Mouse (Mus musculus): ENCODE data around the gene Hacd4. TPM values are rescaled to one million over a fixed set of nuclear protein-coding genes. Genes with fewer than 3 reads are reported as not detected.

The Hacd4 gene
- polyA plus RNA-seq, 1 experiment = 0.54 TPM

DNA sequence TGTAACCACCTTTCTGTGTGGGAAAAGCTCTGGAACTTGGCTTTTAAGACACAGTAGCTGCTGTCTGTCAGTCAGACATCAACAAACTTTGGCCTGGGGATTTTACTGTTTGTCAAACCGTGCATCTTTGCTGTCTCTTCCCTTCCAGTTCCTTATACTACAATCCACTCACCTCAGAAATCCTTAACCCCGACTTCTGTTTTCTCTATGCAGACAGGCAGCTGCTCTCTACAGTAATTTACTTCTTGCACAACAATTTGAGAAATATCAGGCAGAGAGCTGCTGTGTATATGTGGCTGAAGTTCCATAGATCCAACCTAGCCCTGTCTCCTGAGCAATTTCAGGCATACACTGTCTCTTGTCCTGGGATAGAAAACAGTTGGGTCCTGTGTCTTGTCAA is 32.8 kb upstream of the Hacd4 start:
- Histone ChIP-seq H3K27me3 (ENCODE audit: control insufficient read depth, insufficient read depth, low read length) (no peaks in the 10 kb centered on the region), H3K4me3 (replicated peaks; ENCODE audit: insufficient read depth, low read depth, low read length) (no peak overlapping the region), H3K4me1 (ENCODE audit: control insufficient read depth, insufficient read depth, low read length) (no peaks in the 10 kb centered on the region), H3K27ac (ENCODE audit: insufficient read depth, low read length) (no peak overlapping the region)
- no peak for TF ChIP-seq CTCF (IDR thresholded peaks at IDR 0.05; ENCODE audit: borderline replicate concordance, insufficient read depth, low read depth, low read length)
- no peak for TF ChIP-seq POLR2A (IDR thresholded peaks at IDR 0.05; ENCODE audit: borderline replicate concordance, insufficient read depth, low read length)
- WGBS = 80% methylated on average over 2 of the region's 2 CpGs
- DNase-seq = no peak

DNA sequence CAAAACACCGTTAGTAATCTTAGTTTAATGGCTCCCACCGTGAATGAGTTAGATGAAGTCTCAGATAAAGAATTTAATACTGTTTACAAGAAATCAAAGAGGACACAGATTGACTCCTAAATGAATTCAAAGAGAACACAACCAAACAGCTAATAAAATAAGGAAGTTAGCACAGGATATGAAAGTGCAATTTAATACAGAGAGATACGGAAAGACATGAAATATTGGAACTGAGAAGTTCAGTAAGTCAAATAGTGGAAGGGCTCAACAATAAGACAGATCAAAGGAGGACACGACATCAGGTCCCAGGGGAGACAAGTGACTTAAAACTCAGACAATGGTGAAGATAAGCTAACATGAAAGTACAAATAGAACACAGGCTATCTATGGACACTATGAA is 25.8 kb upstream of the Hacd4 start:
- no peaks in the 10 kb centered on the region for H3K27me3 ChIP-seq (ENCODE audit: control insufficient read depth, insufficient read depth, low read length)
- H3K27ac ChIP-seq (ENCODE audit: insufficient read depth, low read length) = no peak overlapping the region
- no peaks in the 10 kb centered on the region for H3K4me1 ChIP-seq (ENCODE audit: control insufficient read depth, insufficient read depth, low read length)
- 86% methylated on average over 4 of the region's 4 CpGs for WGBS
- no peak overlapping the region for H3K4me3 ChIP-seq (replicated peaks; ENCODE audit: insufficient read depth, low read depth, low read length)
- no peak for DNase-seq
- TF ChIP-seq CTCF (IDR thresholded peaks at IDR 0.05; ENCODE audit: borderline replicate concordance, insufficient read depth, low read depth, low read length) (no peak), POLR2A (IDR thresholded peaks at IDR 0.05; ENCODE audit: borderline replicate concordance, insufficient read depth, low read length) (no peak)

DNA sequence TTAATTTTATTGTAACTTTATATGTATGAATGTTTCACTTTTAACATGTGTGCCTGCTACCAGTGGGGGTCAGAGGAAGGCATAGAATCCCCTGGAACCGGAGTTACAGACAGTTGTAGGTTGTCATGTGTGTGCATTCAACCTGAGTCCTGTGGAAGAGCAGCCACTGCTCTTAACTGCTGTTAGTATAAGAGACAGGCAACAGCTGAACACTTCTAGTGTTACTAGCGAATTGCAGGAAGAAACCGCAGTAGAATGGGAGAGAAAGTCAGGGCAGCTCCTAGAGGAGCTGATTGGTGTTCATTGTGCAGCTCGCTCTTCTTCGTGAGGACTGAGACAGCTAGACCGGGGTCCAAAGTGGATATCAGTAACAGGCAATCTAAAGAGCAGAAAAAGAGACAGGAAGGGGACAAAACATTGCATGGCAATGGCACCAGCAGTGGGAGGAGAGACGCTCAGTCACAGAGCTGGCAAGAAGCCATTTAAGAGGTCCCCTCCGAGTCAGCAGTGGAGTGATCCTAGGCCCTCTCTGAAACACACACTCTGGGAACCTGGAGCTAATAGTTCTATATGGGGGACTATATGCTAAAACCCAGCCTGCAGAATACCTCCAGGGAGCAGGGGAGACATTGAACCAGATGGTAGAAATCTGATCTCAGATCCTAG is 24.4 kb upstream of the Hacd4 start:
- no peaks in the 10 kb centered on the region for H3K27me3 ChIP-seq (ENCODE audit: control insufficient read depth, insufficient read depth, low read length)
- no peak overlapping the region for H3K27ac ChIP-seq (ENCODE audit: insufficient read depth, low read length)
- H3K4me1 ChIP-seq (ENCODE audit: control insufficient read depth, insufficient read depth, low read length) = no peaks in the 10 kb centered on the region
- DNase-seq = no peak
- TF ChIP-seq CTCF (IDR thresholded peaks at IDR 0.05; ENCODE audit: borderline replicate concordance, insufficient read depth, low read depth, low read length) (no peak), POLR2A (IDR thresholded peaks at IDR 0.05; ENCODE audit: borderline replicate concordance, insufficient read depth, low read length) (no peak)
- H3K4me3 ChIP-seq (replicated peaks; ENCODE audit: insufficient read depth, low read depth, low read length) = no peak overlapping the region
- WGBS = 58% methylated on average over 8 of the region's 8 CpGs

DNA sequence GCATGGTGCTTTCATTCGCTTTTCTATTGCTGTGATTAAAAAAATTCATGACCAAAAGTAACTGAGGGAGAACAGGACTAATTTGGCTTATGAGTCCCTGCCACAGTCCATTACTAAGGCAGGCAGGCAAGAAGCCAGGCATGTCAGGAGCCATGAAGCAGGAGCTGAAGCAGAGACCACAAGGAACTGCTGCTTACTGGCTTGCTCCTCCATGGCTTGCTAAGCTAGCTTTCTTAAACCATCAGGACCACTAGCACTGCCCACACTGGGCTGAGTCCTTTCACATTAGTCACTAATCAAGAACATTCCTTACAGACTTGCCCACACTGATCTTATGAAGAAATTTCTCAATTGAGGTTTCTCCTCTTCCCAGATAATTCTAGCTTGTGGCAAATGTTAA is 23.8 kb upstream of the Hacd4 start:
- H3K27ac ChIP-seq (ENCODE audit: insufficient read depth, low read length) = no peak overlapping the region
- H3K4me3 ChIP-seq (replicated peaks; ENCODE audit: insufficient read depth, low read depth, low read length) = no peak overlapping the region
- WGBS = 72% methylated on average over 1 of the region's 1 CpGs
- H3K4me1 ChIP-seq (ENCODE audit: control insufficient read depth, insufficient read depth, low read length) = no peaks in the 10 kb centered on the region
- H3K27me3 ChIP-seq (ENCODE audit: control insufficient read depth, insufficient read depth, low read length) = no peaks in the 10 kb centered on the region
- TF ChIP-seq POLR2A (IDR thresholded peaks at IDR 0.05; ENCODE audit: borderline replicate concordance, insufficient read depth, low read length) (no peak), CTCF (IDR thresholded peaks at IDR 0.05; ENCODE audit: borderline replicate concordance, insufficient read depth, low read depth, low read length) (no peak)
- no peak for DNase-seq

DNA sequence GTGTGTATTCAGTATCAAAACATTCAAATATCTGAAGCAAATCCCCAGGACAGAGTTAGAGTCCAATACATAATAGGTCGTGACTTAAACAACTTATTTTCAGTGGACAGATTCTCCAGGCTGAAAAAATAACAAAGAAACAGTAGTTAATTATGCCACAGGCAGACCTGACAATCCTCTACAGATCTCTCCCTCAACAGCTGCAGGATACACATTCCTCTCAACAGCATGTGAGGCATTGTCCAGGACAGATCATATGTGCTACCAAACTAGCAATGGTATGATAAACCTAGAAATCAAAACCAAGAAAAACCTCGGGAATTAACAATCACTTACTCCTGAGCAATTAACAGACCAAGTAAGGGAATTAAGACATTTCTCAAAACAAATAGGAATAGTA is 22.6 kb upstream of the Hacd4 start:
- Histone ChIP-seq H3K27ac (ENCODE audit: insufficient read depth, low read length) (no peak overlapping the region), H3K4me1 (ENCODE audit: control insufficient read depth, insufficient read depth, low read length) (no peaks in the 10 kb centered on the region), H3K27me3 (ENCODE audit: control insufficient read depth, insufficient read depth, low read length) (no peaks in the 10 kb centered on the region), H3K4me3 (replicated peaks; ENCODE audit: insufficient read depth, low read depth, low read length) (no peak overlapping the region)
- WGBS = 80% methylated on average over 2 of the region's 2 CpGs
- no peak for TF ChIP-seq POLR2A (IDR thresholded peaks at IDR 0.05; ENCODE audit: borderline replicate concordance, insufficient read depth, low read length)
- TF ChIP-seq CTCF (IDR thresholded peaks at IDR 0.05; ENCODE audit: borderline replicate concordance, insufficient read depth, low read depth, low read length) = no peak
- no peak for DNase-seq

DNA sequence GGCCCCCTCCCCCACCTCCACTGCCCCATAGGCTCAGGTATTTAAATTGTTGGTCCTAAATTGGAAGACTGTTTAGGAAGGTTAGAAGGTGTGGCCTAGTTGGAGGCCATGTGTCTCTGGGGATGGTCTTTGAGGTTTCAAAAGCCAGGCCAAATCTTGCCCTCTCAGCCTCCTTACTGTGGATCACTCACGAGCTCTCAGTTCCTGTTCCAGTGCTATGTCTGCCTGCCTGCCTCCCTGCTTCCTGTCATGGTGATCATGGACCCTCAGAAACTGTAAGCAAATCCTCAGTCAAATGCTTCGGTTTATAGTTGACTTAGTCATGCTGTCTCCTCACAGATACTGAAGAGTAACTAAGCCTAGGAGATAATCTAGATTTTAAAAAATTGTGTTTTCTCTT is 19.9 kb upstream of the Hacd4 start:
- TF ChIP-seq POLR2A (IDR thresholded peaks at IDR 0.05; ENCODE audit: borderline replicate concordance, insufficient read depth, low read length) = no peak
- no peak for TF ChIP-seq CTCF (IDR thresholded peaks at IDR 0.05; ENCODE audit: borderline replicate concordance, insufficient read depth, low read depth, low read length)
- no peaks in the 10 kb centered on the region for H3K27me3 ChIP-seq (ENCODE audit: control insufficient read depth, insufficient read depth, low read length)
- H3K27ac ChIP-seq (ENCODE audit: insufficient read depth, low read length) = no peak overlapping the region
- DNase-seq = no peak
- H3K4me3 ChIP-seq (replicated peaks; ENCODE audit: insufficient read depth, low read depth, low read length) = no peak overlapping the region
- no peaks in the 10 kb centered on the region for H3K4me1 ChIP-seq (ENCODE audit: control insufficient read depth, insufficient read depth, low read length)
- WGBS = 84% methylated on average over 2 of the region's 2 CpGs

DNA sequence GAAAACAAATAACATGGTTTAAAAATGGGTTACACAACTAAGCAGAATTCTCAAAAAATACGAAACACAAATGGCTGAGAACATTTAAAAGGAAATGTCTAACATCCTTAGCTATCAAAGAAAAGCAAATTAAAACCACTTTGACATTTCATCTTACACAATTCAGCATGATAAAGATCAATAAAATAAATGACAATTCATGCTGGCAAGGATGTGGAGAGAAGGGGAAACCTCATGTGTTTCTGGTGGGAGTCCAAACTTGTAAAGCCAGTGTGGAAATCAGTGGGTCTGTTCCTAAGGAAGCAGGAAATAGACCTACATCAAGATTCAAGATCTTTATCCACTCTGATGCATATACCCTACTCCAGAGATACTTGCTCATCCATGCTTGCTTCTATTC is 19.4 kb upstream of the Hacd4 start:
- DNase-seq = no peak
- H3K27me3 ChIP-seq (ENCODE audit: control insufficient read depth, insufficient read depth, low read length) = no peaks in the 10 kb centered on the region
- no peak overlapping the region for H3K4me3 ChIP-seq (replicated peaks; ENCODE audit: insufficient read depth, low read depth, low read length)
- TF ChIP-seq CTCF (IDR thresholded peaks at IDR 0.05; ENCODE audit: borderline replicate concordance, insufficient read depth, low read depth, low read length) (no peak), POLR2A (IDR thresholded peaks at IDR 0.05; ENCODE audit: borderline replicate concordance, insufficient read depth, low read length) (no peak)
- H3K27ac ChIP-seq (ENCODE audit: insufficient read depth, low read length) = no peak overlapping the region
- H3K4me1 ChIP-seq (ENCODE audit: control insufficient read depth, insufficient read depth, low read length) = no peaks in the 10 kb centered on the region
- WGBS = 93% methylated on average over 1 of the region's 1 CpGs

DNA sequence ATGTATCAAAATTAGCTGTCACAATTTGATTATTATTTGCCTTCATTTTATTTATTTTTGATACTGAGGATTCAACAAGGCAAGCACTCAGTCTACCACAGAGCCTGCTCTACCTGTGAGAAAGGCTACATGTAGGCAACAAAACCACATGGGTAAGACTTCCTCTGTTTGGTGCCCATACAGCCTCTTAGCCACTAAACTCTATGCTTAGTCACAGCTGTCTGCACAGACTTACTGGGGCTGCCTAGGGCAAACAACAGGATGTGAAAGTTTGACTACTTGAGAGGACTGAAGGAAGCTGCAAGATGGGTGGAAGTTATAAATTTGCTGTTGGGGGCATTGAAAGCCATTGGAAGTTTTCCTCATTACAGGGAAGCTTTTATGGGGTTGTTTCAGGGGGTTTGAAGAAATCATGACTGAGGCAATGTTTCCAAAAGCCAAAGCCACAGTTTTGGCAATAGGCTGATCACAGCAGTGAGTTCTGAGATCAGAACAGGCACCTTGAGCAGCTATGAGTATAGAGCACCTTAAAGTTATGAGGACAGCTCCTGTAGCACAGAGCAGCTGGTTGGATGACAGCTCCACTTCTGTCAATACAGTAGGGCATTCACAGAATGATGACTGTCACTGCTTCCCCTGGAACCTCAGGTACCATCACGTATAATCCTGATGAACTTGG is 11.5 kb upstream of the Hacd4 start:
- H3K4me1 ChIP-seq (ENCODE audit: control insufficient read depth, insufficient read depth, low read length) = no peaks in the 10 kb centered on the region

More for the DNA sequence above, 11.5 kb upstream of the Hacd4 start:
- no peak overlapping the region for H3K27ac ChIP-seq (ENCODE audit: insufficient read depth, low read length)
- H3K4me3 ChIP-seq (replicated peaks; ENCODE audit: insufficient read depth, low read depth, low read length) = no peak overlapping the region
- WGBS = 97% methylated on average over 1 of the region's 1 CpGs
- TF ChIP-seq POLR2A (IDR thresholded peaks at IDR 0.05; ENCODE audit: borderline replicate concordance, insufficient read depth, low read length) = no peak
- no peak for TF ChIP-seq CTCF (IDR thresholded peaks at IDR 0.05; ENCODE audit: borderline replicate concordance, insufficient read depth, low read depth, low read length)
- no peak for DNase-seq
- H3K27me3 ChIP-seq (ENCODE audit: control insufficient read depth, insufficient read depth, low read length) = no peaks in the 10 kb centered on the region
